Mouse (Mus musculus): Measurements from ENCODE around the gene Cytl1.

Gene Cytl1

GRCm38 (mm10) chr5:37769031-37769430 is 33.7 kb downstream of the Cytl1 start:
- no peak for DNase-seq (ENCODE audit: low read depth, low spot score)

- DNase-seq (ENCODE audit: low read depth, low spot score), result no peak
Measured at GRCm38 (mm10) chr5:37770870-37771269, 35.6 kb downstream of the Cytl1 start.

- DNase-seq (ENCODE audit: low read depth, low spot score), result no peak
Measured at GRCm38 (mm10) chr5:37774011-37774410, 38.7 kb downstream of the Cytl1 start.

- DNase-seq (ENCODE audit: low read depth, low spot score), result no peak
Measured at GRCm38 (mm10) chr5:37775681-37776080, 40.4 kb downstream of the Cytl1 start.

GRCm38 (mm10) chr5:37783306-37783705 is 48.0 kb downstream of the Cytl1 start:
- no peak for DNase-seq (ENCODE audit: low read depth, low spot score)

- DNase-seq (ENCODE audit: low read depth, low spot score), result no peak
Measured at GRCm38 (mm10) chr5:37784847-37785391, 49.6 kb downstream of the Cytl1 start.
